Mouse (Mus musculus) spleen, adult 2 months (tissue): ENCODE data around the gene Nfkbib.

ENCODE experiments used
- CTCF ChIP-seq: fragments of 200-500 bp; IDR thresholded peaks from 2 replicates; pipeline ENCODE4 v1.5.1; 2011; ENCODE audit warnings: mild to moderate bottlenecking, inconsistent platforms; ENCODE audit not compliant: insufficient read depth, insufficient read length, insufficient replicate concordance; ENCODE audit errors: extremely low read depth
- POLR2A ChIP-seq: fragments of 200-500 bp; IDR thresholded peaks from 2 replicates; pipeline ENCODE4 v1.6.1; 2011; ENCODE audit warnings: low read depth, low read length, inconsistent platforms

- TF ChIP-seq CTCF (no peak), POLR2A (no peak)
These were observed 5.9 kb upstream of the Nfkbib start for GRCm38 (mm10) chr7:28773163-28773562.
